Mouse (Mus musculus): Measurements from ENCODE around the gene Snx7.

Gene Snx7

DNA sequence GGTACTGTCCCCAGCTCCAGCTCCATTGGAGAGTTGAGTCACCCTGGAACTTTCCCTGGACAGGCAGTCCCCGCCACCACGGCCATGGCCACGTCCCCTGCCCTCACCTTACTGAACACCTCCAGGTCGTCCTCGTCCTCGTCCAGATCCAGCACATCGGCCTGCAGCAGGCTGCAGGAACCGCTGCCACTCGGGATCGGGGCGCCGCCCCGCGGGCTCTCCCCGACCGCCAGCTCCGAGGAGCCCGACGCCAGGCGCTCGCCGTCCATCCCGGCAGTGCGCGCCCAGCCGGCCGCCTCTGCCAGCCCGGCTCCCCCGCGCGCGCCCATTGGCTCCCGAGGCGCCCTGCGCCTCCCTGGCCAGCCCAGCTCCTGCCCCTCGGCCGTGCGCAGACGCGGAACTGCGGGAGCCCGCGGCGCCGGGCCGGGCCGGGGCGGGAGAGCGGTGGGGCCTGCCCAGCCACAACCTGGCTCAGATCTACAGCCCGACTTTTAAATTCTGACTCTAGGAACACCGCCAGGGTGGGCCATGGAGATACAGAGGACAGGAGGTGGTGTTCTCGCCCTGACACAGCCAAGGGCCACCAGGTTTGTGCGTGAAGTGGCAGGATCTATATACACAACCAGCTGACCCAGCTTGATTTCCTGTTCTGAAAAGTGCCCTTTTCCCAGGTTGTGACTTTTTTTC lies at the start of gene Snx7:
TSS of gene Snx7 (minus strand) at position 300 of the 687 bp plus-strand sequence.
- CTCF ChIA-PET = no interaction called here

- CTCF ChIA-PET = no interaction called here
Observed at GRCm38 (mm10) chr3:117915420-117915819, 46.7 kb upstream of the Snx7 start.

GRCm38 (mm10) chr3:117893736-117894135 lies 25.0 kb upstream of the Snx7 start:
- CTCF ChIA-PET = no interaction called here

- CTCF ChIA-PET = no interaction called here
Observed at GRCm38 (mm10) chr3:117875450-117875849, 6.7 kb upstream of the Snx7 start.

DNA sequence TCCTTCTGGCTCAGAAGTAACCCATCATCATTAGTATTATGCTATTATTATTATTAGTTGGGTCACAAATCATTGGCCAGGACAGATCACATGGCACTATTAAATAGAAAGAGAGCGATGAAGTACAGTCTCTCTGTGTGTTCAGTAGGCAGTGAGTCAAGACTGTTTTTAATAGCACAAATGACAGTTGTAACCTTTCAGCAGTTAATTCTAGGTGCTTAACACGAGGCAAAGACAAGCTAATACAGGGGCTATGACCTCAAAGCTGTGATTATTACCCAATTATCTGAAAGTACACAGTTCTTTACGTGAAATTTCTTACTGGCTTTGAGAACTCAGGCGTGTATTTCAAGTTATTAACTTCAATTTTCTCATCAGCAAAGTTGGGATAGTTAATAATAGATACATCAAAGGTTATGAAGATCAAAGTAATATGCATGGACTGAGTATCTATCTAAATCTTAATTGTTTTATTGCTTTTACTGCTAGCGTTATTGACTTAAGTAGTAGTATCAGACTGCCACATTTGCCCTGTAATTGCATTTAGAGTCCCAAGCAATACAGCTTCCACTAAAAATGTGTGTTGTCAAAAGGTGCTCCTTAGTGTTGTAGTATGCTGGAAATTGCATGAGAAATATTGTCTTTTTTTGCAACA lies 4.6 kb upstream of the Snx7 start:
- CTCF ChIA-PET = no interaction called here

- CTCF ChIA-PET = no interaction called here
Observed at GRCm38 (mm10) chr3:117869324-117869715, 584 bp upstream of the Snx7 start.

GRCm38 (mm10) chr3:117868091-117868490 lies 645 bp downstream of the Snx7 start:
- CTCF ChIA-PET = no interaction called here

DNA sequence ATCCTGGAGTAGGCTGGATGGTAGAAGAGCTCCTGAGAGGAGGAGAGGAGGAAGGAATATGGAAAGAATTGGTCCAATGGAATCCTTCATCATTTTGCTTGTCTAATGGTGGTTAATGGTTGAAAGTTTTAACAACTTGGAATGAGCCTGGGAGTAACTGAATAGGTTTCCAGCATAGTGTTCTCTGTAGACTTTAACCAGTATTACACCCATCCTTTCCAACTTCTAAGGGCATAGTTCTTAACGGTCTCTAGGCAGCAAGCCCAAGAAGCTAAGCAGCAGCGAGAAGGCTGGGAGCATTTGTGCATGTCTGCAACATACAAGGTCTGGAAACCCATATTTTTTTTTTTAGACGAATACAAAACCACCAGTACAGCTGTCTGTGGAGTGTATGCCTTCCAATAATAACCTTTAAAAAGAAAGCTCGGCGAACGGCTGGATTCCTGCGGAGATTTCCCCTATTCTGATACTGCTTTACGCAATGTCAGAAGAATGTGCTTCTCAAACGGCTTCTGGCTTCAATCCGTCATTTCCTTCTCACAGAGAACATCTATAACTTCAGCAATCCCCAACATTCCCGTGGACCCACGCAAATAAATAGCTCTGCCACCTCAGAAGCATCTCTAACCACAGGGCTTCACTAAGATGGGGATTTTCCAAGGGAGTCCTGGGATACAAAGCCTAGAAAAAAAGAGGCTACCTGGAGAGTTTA lies 1.9 kb downstream of the Snx7 start:
- CTCF ChIA-PET = no interaction called here

DNA sequence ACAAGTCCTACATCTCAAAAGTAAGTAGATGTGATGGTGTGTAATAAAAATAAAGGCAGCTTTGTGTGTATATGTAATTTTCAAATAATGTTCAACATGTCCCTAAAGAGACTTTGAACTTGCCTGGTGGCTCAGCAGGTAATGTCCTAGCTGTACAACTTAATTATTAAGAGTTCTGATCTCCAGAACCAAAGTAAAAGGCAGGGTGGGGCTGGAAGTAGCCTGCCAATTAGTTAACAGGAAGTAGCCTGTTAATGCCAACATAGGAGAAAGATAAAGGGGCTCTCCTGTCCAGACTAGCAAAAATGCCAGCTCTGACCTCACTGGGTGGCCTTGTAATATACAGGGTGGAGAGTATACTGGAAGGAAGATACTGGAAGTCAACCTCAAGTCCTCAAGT lies 3.1 kb downstream of the Snx7 start:
- CTCF ChIA-PET = no interaction called here

DNA sequence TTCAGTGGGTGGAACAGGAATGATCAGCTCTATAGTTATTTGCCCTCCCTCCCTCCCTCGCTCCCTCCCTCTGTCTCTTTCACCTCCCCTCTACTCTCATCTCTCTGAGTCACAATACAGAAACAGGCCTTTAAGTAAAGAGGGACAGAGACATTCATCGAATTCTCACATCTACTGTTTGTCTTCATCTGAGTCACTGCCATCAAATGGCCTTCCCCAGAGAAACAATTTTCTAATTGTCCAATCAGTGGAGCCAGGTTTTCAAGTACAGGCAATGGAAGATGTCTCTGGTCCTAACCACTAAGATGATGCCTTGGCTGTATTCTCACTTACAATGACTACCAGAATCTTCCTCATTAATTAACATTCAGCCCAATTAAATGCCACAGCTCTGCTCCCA lies 5.8 kb downstream of the Snx7 start:
- CTCF ChIA-PET = no interaction called here

DNA sequence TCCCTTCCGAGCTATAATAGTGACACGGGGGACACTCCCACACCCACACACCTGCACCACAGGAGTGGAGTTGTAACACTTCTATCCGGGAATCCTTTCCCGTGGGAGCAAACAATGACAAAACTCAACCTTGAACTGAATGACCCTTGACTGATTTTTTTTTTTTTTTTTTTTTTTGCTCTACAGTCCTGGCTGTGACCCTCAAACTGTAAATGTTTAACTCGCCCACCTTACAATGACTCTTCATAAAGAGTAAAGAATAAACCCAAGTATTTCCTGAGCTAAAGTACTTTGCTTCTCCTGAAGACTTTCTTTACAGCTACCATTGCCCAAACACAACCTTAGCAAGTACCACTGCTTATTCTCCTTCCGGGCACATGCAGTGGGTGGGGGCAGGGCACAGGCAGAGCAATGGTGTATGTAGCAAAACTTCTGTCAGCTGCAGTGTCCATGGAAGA lies 6.7 kb downstream of the Snx7 start:
- CTCF ChIA-PET = no interaction called here

DNA sequence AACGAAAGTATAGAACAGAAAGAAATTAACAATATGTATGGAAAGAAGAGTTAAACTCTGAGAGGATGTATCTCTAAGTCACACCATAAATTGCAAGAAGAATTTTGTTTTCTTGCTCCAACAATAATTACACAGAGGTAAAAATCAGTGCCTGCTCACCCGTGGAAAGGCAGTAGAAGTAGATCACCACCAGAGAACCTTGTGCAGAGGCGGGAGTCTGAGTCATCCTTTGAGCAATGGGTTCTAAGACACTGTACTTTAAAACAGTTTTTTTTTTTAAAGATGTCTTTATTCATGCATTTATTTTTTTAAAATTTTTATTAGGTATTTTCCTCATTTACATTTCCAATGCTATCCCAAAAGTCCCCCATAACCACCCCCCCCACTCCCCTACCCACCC lies 9.7 kb downstream of the Snx7 start:
- CTCF ChIA-PET = no interaction called here

DNA sequence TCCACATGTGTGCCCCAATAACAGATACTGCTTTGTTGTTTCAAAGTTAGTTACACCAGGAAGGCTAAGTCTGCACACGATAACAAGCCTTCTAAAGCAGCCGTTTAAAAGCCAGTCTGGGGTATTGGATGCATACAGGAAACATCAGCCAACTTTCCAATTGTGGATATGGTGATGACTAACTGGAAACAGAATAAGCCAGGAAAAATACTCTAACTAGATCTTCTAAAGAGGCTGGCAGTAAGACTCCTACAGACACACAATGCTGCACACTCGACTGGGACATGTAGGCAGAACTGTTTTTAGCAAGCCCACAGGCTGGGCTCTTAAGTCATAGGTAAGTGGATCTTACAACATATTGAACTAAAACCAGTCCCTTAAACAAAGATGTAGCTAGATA lies 15.0 kb downstream of the Snx7 start:
- CTCF ChIA-PET = no interaction called here

GRCm38 (mm10) chr3:117852054-117852361 lies 16.7 kb downstream of the Snx7 start:
- CTCF ChIA-PET = no interaction called here

- CTCF ChIA-PET = no interaction called here
Observed at GRCm38 (mm10) chr3:117851278-117852053, 17.3 kb downstream of the Snx7 start.

GRCm38 (mm10) chr3:117848866-117849265 lies 19.9 kb downstream of the Snx7 start:
- CTCF ChIA-PET = no interaction called here

DNA sequence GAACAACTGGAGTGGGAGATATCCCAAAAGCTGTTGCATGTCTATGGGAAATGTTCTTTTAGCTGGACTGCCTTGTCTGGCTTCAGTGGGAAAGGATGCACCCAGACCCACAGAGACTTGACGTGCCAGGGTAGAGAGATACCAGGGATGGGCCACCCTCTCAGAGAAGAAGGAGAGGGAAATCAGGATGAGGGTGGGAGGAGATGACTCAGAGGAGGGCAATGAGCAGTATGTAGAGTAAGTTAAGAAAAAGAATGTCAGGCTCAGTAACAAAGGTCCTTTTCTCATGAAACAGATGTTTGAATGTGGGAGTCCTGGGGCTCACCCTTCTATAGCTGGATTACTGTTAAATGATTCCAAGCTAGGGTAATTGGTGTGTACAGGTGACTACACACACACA lies 26.1 kb downstream of the Snx7 start:
- CTCF ChIA-PET = no interaction called here

- CTCF ChIA-PET = no interaction called here
Observed at GRCm38 (mm10) chr3:117839867-117840545, 28.7 kb downstream of the Snx7 start.

DNA sequence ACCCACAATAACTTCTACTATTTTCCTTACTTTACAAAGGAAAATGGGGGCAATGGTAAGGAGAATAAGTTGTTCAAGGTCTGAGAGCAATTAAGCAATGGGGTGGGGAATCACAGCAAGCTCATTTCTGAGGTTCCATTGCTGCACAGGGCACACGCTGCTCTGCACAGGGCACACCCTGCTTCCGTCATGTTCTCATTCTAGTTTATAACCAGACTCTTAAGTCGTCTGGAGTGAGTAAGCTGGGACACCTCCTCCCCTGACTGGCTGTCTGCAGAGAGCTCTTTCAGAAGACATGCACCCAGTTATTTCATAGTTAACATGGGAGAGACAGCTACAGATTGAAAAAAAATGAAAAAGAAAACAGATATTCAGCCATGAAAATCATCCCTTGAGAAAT lies 30.7 kb downstream of the Snx7 start:
- CTCF ChIA-PET = no interaction called here

GRCm38 (mm10) chr3:117826486-117827200 lies 42.1 kb downstream of the Snx7 start:
- CTCF ChIA-PET = no interaction called here

- CTCF ChIA-PET = no interaction called here
Observed at GRCm38 (mm10) chr3:117823218-117823617, 45.5 kb downstream of the Snx7 start.

GRCm38 (mm10) chr3:117817635-117818034 lies 51.1 kb downstream of the Snx7 start:
- CTCF ChIA-PET = no interaction called here
